Mouse (Mus musculus) erythroid progenitor cell, adult 5-6 weeks (primary cell): ENCODE measurements around the gene Abi1. TPM values are rescaled to one million over a fixed set of nuclear protein-coding genes. Genes with fewer than 3 reads are reported as not detected.
"Not testable (repeated sequence)": the region's sequence is repeated elsewhere in the genome, so short reads cannot be mapped to it uniquely, and the experiment has no call there.

Experiments used
- ATAC-seq: replicated peaks from 2 replicates; pipeline ENCODE4 v1.8.0; 2016; ENCODE audit warnings: moderate number of reproducible peaks, mild to moderate bottlenecking, moderate TSS enrichment, inconsistent platforms; ENCODE audit not compliant: poor library complexity, low FRiP score, severe bottlenecking
- total RNA-seq, 2 experiments: library from RNA; stranded (forward) in 1 of 2; stranded (reverse) in 1 of 2; fragments of 150-400 nt in 1 of 2; fragments of 186-747, 209-891 nt in 1 of 2; gene quantifications; 2 replicates each; pipeline versions ENCODE4 v1.2.3 to v1.2.4; 2015 to 2017; ENCODE audit warnings: low replicate concordance in 2 of 2

Abi1 gene
- total RNA-seq, 2 experiments from 2014 or later = 57.6 to 75.9 TPM

DNA sequence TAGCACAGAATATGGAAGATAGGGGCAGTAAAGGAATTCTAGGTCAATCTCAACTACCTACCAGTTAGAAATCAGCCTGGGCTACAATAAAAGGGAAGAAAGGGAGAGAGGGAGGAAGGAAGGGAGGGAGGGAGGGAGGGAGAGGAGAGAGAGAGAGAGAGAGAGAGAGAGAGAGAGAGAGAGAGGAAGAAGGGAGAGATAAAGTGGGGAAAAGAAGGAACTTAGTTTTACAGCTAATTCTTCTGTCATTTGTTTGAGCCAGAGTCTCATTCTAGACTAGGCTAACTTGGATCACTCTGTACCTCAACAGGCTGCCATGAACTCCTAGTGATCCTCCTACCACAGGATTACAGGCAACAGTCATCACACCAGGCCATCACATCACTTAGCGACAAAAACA lies 4.6 kb downstream of the Abi1 start:
- no peak for ATAC-seq

DNA sequence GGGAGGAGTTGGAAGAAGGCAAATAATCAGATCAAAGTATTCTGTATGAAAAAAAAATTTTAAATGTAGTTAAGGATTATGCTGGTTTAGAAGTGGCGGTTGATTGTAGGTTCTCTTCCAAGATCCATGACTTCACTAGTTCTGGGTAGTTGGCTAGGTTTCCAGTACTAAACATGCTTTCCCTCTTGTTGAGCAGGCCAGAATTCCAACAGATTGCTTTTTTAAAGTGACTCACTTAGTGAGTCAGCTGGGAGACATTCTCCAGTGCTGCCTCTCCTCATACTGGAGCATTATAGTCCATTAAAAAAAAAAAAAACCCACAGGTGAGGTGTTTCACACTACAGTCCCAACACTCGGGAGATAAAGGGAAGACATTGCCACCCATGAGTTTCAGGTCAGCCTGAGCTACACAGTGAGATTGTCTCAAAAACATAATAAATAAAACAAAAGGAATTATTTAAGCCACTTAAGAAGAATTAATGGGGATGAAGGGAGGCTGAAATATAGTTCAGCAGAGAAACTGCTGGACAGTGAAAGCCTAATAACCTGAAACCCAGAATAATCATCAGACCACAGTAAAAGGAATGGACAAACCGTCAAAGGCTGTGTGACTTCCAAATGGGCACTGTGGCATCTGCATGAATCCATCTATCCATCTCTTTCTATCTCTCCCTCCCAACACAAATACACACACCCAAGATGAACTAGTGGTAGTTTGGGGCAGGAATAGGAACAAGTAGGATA lies 5.2 kb downstream of the Abi1 start:
- ATAC-seq = no peak

DNA sequence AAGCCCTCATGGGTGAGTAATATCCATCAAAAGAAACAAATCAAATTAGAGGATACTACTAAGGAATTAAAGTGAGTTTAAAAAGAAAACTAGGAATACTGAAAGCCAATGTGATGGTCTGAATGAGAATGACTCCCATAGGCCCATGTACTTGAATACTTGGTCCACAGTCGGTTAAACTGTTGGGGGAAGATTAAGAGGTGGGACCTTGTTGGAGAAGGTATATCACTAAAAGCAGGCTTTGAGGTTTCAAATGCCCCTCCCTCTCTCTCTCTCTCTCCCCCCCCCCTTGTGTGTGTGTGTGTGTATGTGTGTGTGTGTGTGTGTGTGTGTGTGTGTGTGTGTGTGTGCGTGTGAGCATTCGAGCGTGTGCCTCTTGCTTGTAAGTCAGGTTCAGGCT lies 9.4 kb downstream of the Abi1 start:
- ATAC-seq = no peak

DNA sequence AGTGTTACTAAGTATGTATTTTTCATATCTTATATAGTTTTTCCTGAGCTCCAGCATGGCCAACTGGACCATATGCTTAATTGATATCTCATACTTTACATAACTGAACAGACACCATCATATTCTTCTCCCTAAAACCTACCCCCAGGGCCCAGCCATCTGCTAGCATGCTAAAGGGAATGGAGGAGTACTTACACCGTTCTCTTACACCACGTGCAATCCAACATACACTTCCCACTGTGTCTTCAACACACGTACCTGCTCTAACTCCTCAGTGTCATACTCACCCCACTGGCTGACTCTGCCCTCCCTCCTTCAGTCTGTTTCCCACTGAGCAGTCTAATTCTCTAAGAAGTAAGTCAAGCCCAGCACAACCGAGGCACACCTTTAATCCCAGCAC lies 11.2 kb downstream of the Abi1 start:
- ATAC-seq = no peak

DNA sequence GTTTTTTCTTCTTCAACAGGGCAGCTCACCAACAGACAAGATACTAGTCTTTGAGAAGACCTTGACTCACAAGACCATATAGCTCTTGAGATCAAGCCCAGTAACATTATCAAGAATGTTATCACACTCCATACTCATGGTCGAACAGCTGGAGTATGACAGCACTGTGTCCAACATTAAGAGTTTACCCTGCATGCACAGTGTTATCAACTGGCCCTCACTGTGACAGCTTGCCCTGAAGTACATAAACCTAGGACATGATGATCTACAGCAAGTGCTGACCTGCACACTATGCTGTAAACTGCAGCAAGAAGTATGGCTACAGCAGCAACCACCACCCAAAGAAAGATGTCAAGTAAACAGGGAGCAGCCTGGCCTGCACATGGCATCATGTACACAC lies 13.7 kb downstream of the Abi1 start:
- no peak for ATAC-seq

DNA sequence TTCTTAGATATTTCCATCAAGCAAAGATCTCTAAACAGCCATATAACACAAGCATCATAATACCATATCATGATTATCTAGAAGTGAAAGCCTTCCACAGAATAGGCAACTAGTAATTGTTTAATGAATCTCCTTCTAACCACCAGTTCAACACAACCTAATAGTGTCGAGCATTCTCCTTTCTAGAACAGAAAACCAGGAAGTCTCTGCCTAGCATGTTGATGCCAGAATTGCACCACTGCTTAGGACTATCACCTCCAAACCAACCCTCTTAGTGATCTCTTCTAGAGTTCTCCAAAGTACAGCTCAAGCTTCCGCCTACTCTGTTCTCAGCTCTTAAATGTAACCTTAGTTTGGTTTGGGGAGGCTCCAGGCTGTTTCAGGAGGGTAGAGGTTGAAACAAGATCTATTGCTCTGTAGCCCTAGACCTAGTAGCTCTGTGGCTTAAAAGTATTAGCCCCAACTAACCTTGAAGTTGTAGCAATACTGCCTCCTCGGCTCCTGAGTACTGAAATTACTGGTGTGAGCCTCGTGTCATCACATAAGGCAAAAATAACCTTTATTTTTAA lies 16.2 kb downstream of the Abi1 start:
- ATAC-seq = no peak

DNA sequence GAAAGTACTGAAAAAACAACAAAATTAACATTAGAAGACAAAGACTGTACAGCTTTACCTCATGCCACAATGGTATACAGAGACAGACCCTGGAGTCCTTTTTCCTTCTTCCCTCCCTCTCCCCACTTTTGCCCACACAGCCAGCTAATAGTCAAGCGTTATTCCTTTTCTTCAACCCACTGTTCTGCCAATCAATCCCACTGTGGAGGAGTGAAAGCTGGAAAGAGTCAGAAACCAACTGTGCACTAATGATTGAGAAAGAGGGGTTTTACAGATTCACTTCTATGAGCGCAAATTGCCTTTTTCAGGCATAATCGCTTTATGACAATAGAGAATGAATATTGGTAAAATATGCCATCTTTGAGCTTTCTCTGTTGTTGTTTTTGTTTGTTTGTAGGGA lies 17.0 kb downstream of the Abi1 start:
- no peak for ATAC-seq

DNA sequence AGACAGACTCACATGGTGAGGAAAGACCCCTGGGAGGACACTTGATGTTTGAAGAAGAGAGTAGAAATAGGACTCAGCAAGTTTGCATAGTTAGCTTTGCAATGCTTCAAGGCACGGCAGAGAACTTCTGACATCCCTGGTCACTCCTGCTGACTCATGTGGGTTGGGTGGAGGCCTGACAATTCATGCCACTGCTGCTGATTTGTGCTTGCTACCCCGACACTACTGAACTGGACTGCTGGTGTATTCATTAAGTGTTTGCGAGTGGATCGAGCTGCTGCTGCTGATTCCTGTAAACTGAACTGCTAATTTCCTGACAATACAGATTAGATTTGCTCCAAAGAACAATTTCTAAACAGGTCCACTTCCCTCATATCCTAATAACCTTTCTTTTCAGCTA lies 18.3 kb downstream of the Abi1 start:
- peak; percentile 90 for ATAC-seq

DNA sequence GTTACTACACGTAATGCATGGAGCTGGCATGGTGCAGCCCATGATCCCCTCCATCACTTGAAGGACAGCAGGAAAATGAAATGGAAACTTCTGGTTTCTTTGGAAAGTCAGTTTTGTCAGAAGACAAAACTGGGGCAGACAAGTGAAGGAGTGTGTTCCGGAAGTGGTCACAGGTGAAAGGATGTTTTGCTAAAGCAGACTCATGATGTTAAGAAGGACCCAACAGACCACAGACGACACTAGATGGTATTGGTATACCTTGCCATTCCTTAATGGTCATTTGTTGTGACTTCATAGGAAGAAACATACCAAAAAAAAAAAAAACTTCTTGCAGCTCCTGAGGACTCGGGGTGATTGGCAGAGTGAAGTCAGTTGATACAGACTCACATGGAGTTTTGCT lies 18.7 kb downstream of the Abi1 start:
- 0 out of 2 replicates have a peak, but pooled peaks have one; percentile 5 for ATAC-seq

DNA sequence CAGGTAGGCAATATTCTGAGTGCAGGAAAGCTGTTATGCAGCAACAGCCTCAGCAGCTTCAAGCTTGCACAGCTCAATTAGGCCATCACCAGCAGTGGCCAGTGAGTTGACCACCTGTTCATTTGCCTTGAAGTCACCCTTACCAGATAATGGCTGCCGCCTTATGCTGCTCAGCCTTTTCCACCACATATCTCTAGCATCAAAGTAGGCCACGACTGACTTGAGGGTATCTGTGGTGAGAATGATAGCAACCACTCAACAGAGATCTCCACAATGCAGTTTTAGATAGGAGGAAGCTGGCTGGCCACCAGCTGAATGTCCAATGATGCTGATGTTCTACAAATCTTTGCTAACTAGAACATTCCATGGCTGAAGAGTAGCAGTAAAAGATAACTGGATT lies 20.9 kb downstream of the Abi1 start:
- no peak for ATAC-seq

DNA sequence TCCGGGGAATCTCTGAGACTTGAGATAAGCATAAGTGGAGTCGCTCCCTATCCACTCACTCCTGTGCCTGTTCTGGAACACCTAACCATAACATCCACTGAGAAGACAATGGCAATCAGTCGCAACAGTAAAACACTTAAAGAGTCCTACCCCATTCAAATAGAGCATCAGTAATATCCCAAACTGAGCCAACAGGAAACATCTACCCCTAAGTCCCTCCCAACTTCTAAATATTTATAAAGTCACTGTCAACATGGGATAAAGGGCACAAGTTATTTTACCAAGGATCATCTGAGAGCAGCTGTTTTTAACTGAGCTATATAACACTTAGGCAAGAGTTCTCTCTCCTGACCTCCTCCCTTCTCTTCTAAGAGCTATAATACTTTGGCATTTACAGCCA lies 23.9 kb downstream of the Abi1 start:
- ATAC-seq = no peak

DNA sequence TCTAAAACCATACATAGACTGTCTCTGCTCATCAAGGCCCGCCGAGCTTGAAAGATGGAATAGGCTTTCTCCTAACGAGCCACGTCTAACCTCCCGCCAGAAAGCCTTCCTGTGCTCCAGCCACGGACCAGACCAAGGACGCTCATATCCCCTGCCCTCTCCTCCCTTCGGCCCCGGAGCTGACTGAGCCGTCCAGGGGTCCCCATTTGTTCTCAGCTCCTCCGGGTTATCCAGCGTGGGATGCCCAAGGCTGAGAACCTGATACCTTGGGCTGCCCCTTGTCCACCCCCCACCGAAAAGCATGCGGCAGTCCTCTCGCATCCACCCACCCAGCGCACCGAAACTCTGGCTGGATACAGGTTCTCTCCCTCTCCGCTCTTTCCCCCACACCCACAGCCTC lies 24.7 kb downstream of the Abi1 start:
- no peak for ATAC-seq

DNA sequence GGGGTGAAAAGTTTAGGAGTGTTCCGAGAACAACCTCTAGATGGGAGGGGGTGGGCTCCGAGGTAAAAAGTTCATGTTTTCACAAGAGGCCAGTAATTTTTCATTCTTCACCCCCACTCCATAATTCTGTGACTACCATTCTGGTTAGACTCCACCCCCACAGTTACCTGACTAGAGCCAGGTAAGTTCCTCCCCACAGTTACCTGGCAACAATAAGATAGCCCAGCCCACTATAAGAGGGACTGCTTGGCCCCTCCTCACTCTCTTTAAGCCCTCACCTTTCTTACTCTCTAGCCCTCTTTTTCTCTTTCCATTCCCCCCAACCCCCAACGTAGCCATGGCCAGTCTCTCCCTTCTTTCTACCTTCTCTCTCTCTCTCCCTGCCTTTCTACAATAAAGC lies 25.1 kb downstream of the Abi1 start:
- not testable (repeated sequence) for ATAC-seq

DNA sequence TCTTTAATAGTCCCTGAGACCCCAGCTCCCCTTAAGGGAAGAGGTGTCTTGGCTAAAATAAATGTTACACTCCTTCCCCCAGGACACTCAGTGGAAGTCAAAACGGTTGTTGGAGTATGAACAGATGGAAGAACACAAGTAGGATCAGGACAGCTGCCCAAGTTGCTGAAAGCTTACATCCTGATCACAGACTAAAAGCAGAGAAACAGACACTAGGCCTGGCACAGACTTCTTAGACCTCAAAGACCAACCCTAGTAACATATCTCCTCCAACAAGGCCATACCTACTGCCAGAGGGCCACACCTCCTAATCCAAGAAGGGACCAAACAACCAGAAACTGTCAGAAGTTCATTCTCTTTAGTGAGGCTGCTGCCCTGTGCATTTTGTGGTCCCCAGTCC lies 31.8 kb downstream of the Abi1 start:
- no peak for ATAC-seq

DNA sequence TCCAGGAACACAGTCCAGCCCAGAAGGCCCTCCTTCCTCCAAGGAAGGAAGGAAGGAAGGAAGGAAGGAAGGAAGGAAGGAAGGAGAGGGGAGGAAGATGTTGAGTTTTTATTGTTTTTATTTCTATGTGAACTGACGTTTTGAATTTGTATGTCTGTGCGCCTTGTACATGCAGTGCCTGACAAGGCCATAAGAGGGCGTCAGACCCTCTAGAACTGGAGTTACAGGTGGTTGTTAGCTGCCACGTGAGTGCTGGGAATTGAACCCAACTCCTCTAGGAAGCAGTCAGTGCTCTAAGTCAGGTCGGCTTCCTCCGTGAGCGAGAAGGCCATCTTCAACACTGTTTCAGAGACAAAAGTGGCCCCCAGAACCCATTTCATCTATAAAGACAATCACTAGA lies 32.5 kb downstream of the Abi1 start:
- no peak for ATAC-seq

DNA sequence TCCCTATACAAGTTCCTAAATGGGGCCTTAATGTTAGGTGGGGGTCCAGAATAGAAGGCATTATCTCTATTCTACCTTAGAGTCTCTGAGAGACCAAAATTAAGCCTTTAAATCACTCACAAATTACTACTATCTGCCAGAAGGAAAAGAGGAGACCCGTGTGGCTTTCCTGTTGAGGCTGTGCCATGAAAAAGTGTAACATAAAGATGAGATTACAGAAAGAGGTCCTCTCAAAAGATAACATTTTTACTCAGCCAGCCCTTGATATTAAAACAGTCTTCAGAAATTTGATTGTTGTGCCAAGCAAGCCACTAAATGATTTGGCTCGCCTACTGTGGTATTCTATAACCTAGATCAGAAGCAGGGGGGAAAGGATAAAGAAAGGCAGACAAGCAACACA lies 32.9 kb downstream of the Abi1 start:
- ATAC-seq = no peak

DNA sequence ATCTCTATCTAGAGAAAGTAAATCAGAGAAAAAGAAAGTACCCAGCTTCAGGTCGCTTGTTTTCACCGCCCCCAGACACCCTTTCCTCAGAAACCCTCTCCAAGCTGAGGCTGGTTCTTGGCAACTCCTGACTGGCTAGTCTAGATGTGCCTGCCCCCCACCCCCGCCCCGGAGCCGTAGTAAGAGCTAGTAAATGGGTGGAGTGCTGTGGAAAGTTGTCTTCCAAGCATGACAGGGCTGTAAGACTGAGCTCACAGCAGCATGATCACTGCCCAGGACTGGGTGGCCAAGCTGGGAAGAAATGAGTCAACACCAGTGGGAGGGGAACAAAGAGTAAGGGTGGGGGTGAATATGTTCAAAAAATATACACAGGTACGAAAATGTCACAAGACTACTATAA lies 33.8 kb downstream of the Abi1 start:
- ATAC-seq = no peak; the same call in 1 of the 2 replicates

DNA sequence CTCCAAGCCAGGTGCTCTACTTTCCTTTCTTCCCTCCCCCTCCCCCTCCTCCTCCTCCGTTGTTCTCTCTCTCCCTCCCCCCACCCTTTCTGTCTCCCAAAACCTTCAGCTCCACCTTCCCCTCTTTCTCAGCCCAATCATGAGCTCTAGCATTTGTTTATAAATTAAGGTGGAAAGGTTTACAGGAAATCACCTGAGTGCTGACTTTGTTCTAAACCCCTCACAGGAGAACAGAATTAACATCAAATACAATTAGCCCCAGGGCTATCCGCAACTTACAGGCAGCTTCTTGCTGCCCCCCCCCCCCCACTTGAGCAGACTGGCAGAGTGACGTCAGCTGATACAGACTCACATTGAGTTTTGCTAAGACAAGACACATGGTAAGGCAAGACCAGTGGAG lies 37.4 kb downstream of the Abi1 start:
- no peak for ATAC-seq

DNA sequence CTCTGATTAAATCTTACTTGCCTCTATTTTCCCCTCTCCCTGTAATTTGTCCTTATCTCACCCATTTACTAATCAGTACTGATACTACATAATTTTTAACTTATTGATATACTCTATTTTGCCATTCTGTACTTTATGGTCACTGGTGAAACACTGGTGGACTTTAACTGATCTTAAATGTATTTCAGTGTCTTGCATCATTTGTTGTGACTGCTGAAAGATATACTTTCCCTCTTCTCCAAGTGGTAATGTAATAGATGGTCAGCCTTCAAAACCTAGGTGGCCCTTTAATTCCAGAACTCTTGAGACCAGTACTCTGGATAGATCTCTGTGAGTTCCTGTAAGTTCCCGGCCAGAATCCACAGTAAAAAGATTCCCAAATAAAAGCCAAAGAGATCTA lies 40.4 kb downstream of the Abi1 start:
- ATAC-seq = no peak

DNA sequence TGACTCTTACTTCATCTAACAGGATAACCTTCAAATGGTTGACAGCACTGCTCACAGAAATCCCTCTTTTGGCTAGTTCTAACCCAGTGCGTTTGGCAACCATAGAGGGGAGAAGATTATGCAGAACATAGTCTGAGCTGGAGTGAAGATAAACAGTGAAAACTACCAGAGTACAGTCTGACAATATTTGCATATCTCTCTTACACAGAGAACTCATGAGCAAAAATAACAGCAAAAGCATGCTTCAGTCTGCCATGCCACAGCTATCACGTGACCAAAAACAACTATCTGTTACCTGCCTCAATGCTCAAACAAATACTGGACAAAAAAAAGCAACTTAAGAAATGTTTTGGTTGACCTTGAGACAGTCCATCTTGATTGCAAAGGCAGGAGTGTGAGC lies 41.2 kb downstream of the Abi1 start:
- no peak for ATAC-seq

DNA sequence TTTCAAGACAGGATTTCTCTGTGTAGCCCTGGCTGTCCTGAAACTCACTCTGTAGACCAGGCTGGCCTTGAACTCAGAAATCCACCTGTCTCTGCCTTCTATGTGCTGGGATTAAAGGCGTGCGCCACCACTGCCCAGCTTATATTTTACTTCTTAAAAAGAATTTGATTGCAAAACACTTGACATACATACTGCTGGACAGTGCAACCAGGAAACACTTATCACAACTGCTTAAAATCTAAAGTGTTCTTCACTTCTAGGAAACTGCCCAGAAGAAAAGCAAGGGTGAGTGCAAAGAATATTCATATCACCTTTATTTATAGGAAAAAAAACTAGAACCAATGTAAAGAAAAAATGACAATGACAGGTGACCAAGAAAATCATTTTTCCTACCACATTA lies 42.0 kb downstream of the Abi1 start:
- no peak for ATAC-seq

DNA sequence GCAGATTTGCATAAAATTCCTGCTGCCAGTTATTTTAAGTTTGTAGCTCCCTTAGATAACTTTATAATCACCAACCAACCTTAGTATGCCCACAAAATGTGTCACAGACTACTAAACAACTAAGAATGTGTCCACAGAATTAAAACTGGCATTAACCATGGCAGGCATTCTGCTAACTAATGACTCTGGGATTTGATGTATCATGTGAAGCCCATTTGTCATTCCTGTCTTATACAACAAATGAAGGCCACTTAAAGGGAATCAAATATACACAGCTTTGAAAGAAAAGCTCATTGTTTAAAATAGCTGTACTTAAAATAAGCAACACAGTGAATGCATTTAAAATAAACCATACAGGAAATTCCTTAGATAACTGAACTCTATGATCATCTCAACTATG lies 44.0 kb downstream of the Abi1 start:
- ATAC-seq = no peak
